Mouse (Mus musculus): ENCODE results near the gene Dynll1.
A peak's percentile ranks its signal among the peaks of the same experiment; 100 is the strongest.
"Not testable (repeated sequence)": the region's sequence is repeated elsewhere in the genome, so short reads cannot be mapped to it uniquely, and the experiment has no call there.

The Dynll1 gene

GRCm38 (mm10) chr5:115312816-115313667 lies 12.2 kb upstream of the Dynll1 start:
- DNase-seq (ENCODE audit: low read depth, low spot score): no peak

- DNase-seq (ENCODE audit: low read depth, low spot score): no peak
Measured at GRCm38 (mm10) chr5:115312354-115312753, 11.6 kb upstream of the Dynll1 start.

- DNase-seq (ENCODE audit: low read depth, low spot score): not testable (repeated sequence)
Measured at GRCm38 (mm10) chr5:115302190-115302589, 1.4 kb upstream of the Dynll1 start.

GRCm38 (mm10) chr5:115301615-115302014 lies 816 bp upstream of the Dynll1 start:
- DNase-seq (ENCODE audit: low read depth, low spot score): no peak

- DNase-seq (ENCODE audit: low read depth, low spot score): peak; percentile 89
Measured at GRCm38 (mm10) chr5:115300035-115300744, 609 bp downstream of the Dynll1 start.

GRCm38 (mm10) chr5:115296347-115296746 lies 4.5 kb downstream of the Dynll1 start:
- DNase-seq (ENCODE audit: low read depth, low spot score): no peak

GRCm38 (mm10) chr5:115294173-115294572 lies 6.6 kb downstream of the Dynll1 start:
- DNase-seq (ENCODE audit: low read depth, low spot score): peak; percentile 35

- peak; percentile 51 for DNase-seq (ENCODE audit: low read depth, low spot score)
Measured at GRCm38 (mm10) chr5:115284735-115285134, 16.1 kb downstream of the Dynll1 start.

GRCm38 (mm10) chr5:115280050-115280687 lies 20.6 kb downstream of the Dynll1 start:
- DNase-seq (ENCODE audit: low read depth, low spot score): no peak

- peak; percentile 81 for DNase-seq (ENCODE audit: low read depth, low spot score)
Measured at GRCm38 (mm10) chr5:115279226-115280049, 21.4 kb downstream of the Dynll1 start, which contains the start of gene Coq5. Gene Coq5 (plus strand): TSS chr5:115279666.

GRCm38 (mm10) chr5:115278785-115279184 lies 22.0 kb downstream of the Dynll1 start:
- DNase-seq (ENCODE audit: low read depth, low spot score): no peak

GRCm38 (mm10) chr5:115278053-115278452 lies 22.7 kb downstream of the Dynll1 start:
- DNase-seq (ENCODE audit: low read depth, low spot score): no peak

- DNase-seq (ENCODE audit: low read depth, low spot score): peak; percentile 61
Measured at GRCm38 (mm10) chr5:115275998-115276397, 24.8 kb downstream of the Dynll1 start.

GRCm38 (mm10) chr5:115274771-115275170 lies 26.0 kb downstream of the Dynll1 start:
- no peak for DNase-seq (ENCODE audit: low read depth, low spot score)

- peak; percentile 56 for DNase-seq (ENCODE audit: low read depth, low spot score)
Measured at GRCm38 (mm10) chr5:115274353-115274752, 26.4 kb downstream of the Dynll1 start.

- DNase-seq (ENCODE audit: low read depth, low spot score): no peak
Measured at GRCm38 (mm10) chr5:115273549-115274135, 27.2 kb downstream of the Dynll1 start.

GRCm38 (mm10) chr5:115272812-115273548 lies 27.8 kb downstream of the Dynll1 start, which contains the start of gene Rnf10:
Gene Rnf10 (minus strand): TSS chr5:115272898.
- peak; percentile 99 for DNase-seq (ENCODE audit: low read depth, low spot score)

GRCm38 (mm10) chr5:115271931-115272811 lies 28.6 kb downstream of the Dynll1 start:
- DNase-seq (ENCODE audit: low read depth, low spot score): peak; percentile 52

GRCm38 (mm10) chr5:115269969-115270368 lies 30.8 kb downstream of the Dynll1 start:
- DNase-seq (ENCODE audit: low read depth, low spot score): peak; percentile 47
